Mouse (Mus musculus) myocyte (in vitro differentiated cells): ENCODE measurements around the gene Hacd1. TPM values are rescaled to one million over a fixed set of nuclear protein-coding genes. Genes with fewer than 3 reads are reported as not detected.

Source experiments
- H3K27me3 ChIP-seq: one replicate; pipeline ENCODE4 v1.6.1; 2011; ENCODE audit not compliant: control insufficient read depth, insufficient read depth, insufficient read length
- H3K36me3 ChIP-seq: one replicate; pipeline ENCODE4 v1.6.1; 2011; ENCODE audit not compliant: control insufficient read depth, insufficient read depth
- H3K4me2 ChIP-seq: one replicate; pipeline ENCODE4 v1.6.1; 2011; ENCODE audit warnings: low read depth, control low read depth
- H3K4me3 ChIP-seq: one replicate; pipeline ENCODE4 v1.5.1; 2011; ENCODE audit warnings: mild to moderate bottlenecking, control low read depth, moderate library complexity
- H3K79me2 ChIP-seq: one replicate; pipeline ENCODE4 v1.6.1; 2011; ENCODE audit not compliant: control insufficient read depth, insufficient read depth
- H3ac ChIP-seq: one replicate; pipeline ENCODE4 v1.6.1; 2011; ENCODE audit not compliant: control insufficient read depth, insufficient read length
- CEBPB ChIP-seq: IDR thresholded peaks from 2 replicates; pipeline ENCODE4 v1.6.1; 2011; ENCODE audit warnings: mild to moderate bottlenecking, moderate library complexity; ENCODE audit not compliant: poor library complexity, insufficient read depth, severe bottlenecking
- E2F4 ChIP-seq: IDR thresholded peaks from one replicate; pipeline ENCODE4 v1.6.1; 2011; ENCODE audit warnings: mild to moderate bottlenecking, control low read depth, moderate library complexity; ENCODE audit not compliant: insufficient read depth
- MAX ChIP-seq: IDR thresholded peaks from one replicate; pipeline ENCODE4 v1.6.1; 2011; ENCODE audit warnings: low read depth, mild to moderate bottlenecking, control low read depth
- MYOD1 ChIP-seq, 3 experiments: IDR thresholded peaks; one replicate each; pipeline ENCODE4 v1.6.1; 2011; ENCODE audit warnings: control low read depth in 2 of 3, low read depth in 2 of 3, mild to moderate bottlenecking in 2 of 3, moderate library complexity in 1 of 3; ENCODE audit not compliant: insufficient read length in 2 of 3, control insufficient read depth in 1 of 3
- MYOG ChIP-seq, 3 experiments: IDR thresholded peaks; one replicate each; pipeline ENCODE4 v1.6.1; 2011; ENCODE audit warnings: control low read depth in 2 of 3, low read depth in 2 of 3, mild to moderate bottlenecking in 2 of 3; ENCODE audit not compliant: insufficient read length in 2 of 3, control insufficient read depth in 1 of 3, insufficient read depth in 1 of 3
- POLR2A ChIP-seq: IDR thresholded peaks from one replicate; pipeline ENCODE4 v1.6.1; 2011; ENCODE audit warnings: low read depth, mild to moderate bottlenecking, control low read depth, moderate library complexity; ENCODE audit not compliant: insufficient read length
- POLR2AphosphoS2 ChIP-seq: IDR thresholded peaks from one replicate; pipeline ENCODE4 v1.6.1; 2011; ENCODE audit warnings: low read depth, control low read depth; ENCODE audit not compliant: insufficient read length
- REST ChIP-seq: IDR thresholded peaks from one replicate; pipeline ENCODE4 v1.6.1; 2011; ENCODE audit warnings: mild to moderate bottlenecking, control low read depth, moderate library complexity; ENCODE audit not compliant: insufficient read depth, insufficient read length
- SRF ChIP-seq: IDR thresholded peaks from one replicate; pipeline ENCODE4 v1.6.1; 2011; ENCODE audit warnings: low read depth; ENCODE audit not compliant: control insufficient read depth, insufficient read length
- TCF12 ChIP-seq: IDR thresholded peaks from one replicate; pipeline ENCODE4 v1.6.1; 2011; ENCODE audit warnings: mild to moderate bottlenecking, control low read depth; ENCODE audit not compliant: poor library complexity, insufficient read depth, severe bottlenecking
- TCF3 ChIP-seq: IDR thresholded peaks from one replicate; pipeline ENCODE4 v1.6.1; 2011; ENCODE audit warnings: low read depth, control low read depth; ENCODE audit not compliant: insufficient read length
- USF1 ChIP-seq: IDR thresholded peaks from one replicate; pipeline ENCODE4 v1.6.1; 2011; ENCODE audit warnings: low read depth, mild to moderate bottlenecking, control low read depth, moderate library complexity
- polyA plus RNA-seq: library from polyadenylated mRNA; unstranded; fragments of >200 nt; fragmentation: generic; extraction: Trizol; gene quantifications from one replicate; pipeline ENCODE4 v1.2.1, GENCODE M21; 2012; ENCODE audit warnings: missing spikeins

The Hacd1 gene
- polyA plus RNA-seq, 1 experiment, result 254 TPM

DNA sequence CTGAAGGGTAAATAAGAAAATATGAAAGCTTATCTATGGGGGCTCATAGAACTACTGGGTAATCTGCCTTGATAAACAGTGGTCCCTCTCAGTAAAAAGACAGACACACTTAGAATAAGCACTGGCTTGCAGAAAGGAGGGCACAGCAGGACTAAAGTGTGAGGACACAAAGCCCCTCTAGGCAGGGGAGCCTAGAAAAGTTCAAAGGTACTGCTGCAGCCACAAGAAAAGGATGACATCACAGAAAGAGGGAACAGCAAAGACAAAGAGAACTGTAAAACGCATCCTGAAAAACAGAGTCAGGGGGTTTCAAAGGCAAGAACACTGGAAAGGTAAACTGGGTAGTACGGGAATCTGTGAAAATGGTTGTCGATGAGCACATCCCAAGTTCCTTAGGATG, 2.3 kb downstream of the Hacd1 start:
- Histone ChIP-seq H3K4me2 (peak overlapping the region; percentile 84), H3K79me2 (peaks cover 54% of the 10 kb centered on the region), H3K36me3 (no peaks in the 10 kb centered on the region), H3ac (no peak overlapping the region), H3K27me3 (no peaks in the 10 kb centered on the region), H3K4me3 (peak overlapping the region; percentile 60)
- TF ChIP-seq MYOG (IDR thresholded peaks at IDR 0.05; ENCODE audit: control insufficient read depth in 1 of 3, insufficient read depth in 1 of 3, insufficient read length in 2 of 3, low read depth in 2 of 3) (no peak), MYOD1 (IDR thresholded peaks at IDR 0.05; ENCODE audit: control insufficient read depth in 1 of 3, insufficient read length in 2 of 3, low read depth in 2 of 3) (no peak), TCF12 (no peak), E2F4 (no peak), POLR2A (no peak), REST (no peak), POLR2AphosphoS2 (no peak), CEBPB (no peak), MAX (no peak), TCF3 (no peak), SRF (no peak), USF1 (no peak)

DNA sequence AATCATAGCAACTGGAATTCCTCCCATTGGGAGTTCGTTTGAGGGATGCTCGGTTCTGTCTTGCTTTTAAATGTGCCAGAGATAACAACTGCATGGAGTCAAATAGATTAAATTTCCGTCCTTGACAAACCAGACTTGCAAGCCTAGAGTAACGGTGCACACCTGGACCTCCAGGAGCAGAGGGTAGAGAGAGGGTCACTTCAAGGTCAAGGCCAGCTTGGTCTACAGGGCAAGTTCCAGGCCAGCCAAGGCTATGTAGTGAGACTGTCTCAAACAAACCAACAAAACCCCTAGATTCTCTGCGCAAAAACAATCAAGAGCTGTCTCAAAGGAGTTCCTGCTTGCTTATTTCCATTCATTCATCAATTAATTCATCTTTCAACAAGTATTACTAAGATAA, 7.1 kb downstream of the Hacd1 start:
- H3K4me2 ChIP-seq, result no peak overlapping the region
- H3K4me3 ChIP-seq, result no peak overlapping the region
- no peak overlapping the region for H3ac ChIP-seq
- H3K27me3 ChIP-seq, result no peaks in the 10 kb centered on the region
- no peak for TF ChIP-seq TCF12
- TF ChIP-seq MAX, result no peak
- no peak for TF ChIP-seq MYOG (IDR thresholded peaks at IDR 0.05; ENCODE audit: control insufficient read depth in 1 of 3, insufficient read depth in 1 of 3, insufficient read length in 2 of 3, low read depth in 2 of 3)
- TF ChIP-seq MYOD1 (IDR thresholded peaks at IDR 0.05; ENCODE audit: control insufficient read depth in 1 of 3, insufficient read length in 2 of 3, low read depth in 2 of 3), result no peak
- TF ChIP-seq USF1, result no peak
- TF ChIP-seq REST, result no peak
- no peak for TF ChIP-seq TCF3
- TF ChIP-seq POLR2A, result no peak
- TF ChIP-seq SRF, result no peak
- TF ChIP-seq E2F4, result no peak
- no peak for TF ChIP-seq POLR2AphosphoS2
- no peak for TF ChIP-seq CEBPB
- H3K36me3 ChIP-seq, result no peaks in the 10 kb centered on the region
- peaks cover 85% of the 10 kb centered on the region for H3K79me2 ChIP-seq

DNA sequence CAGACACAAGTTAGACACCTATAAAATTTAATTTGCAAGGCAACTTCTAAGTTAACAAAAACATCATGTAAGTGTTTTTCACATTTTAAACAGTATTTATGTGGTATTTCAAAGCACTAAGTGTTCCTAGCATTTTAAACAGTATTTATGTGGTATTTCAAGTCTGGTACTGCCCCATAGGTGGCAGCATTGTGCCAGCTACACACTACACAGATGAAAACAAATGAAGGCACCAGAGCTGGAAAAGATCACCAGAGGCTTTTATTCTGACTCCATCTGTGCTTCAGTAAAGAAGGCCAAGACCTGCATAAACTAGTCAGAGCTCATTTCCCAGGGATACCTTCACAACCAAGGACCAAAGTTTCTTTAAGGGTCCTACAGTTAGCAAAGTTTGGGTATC, 7.6 kb downstream of the Hacd1 start:
- H3K4me2 ChIP-seq, result no peak overlapping the region
- H3K36me3 ChIP-seq, result no peaks in the 10 kb centered on the region
- H3K79me2 ChIP-seq, result peaks cover 81% of the 10 kb centered on the region
- TF ChIP-seq E2F4 (no peak), USF1 (no peak), MYOG (IDR thresholded peaks at IDR 0.05; ENCODE audit: control insufficient read depth in 1 of 3, insufficient read depth in 1 of 3, insufficient read length in 2 of 3, low read depth in 2 of 3) (no peak), MAX (no peak), MYOD1 (IDR thresholded peaks at IDR 0.05; ENCODE audit: control insufficient read depth in 1 of 3, insufficient read length in 2 of 3, low read depth in 2 of 3) (no peak), POLR2AphosphoS2 (no peak), SRF (no peak), POLR2A (no peak), TCF12 (no peak), REST (no peak), CEBPB (no peak), TCF3 (no peak)
- H3K27me3 ChIP-seq, result no peaks in the 10 kb centered on the region
- H3K4me3 ChIP-seq, result no peak overlapping the region
- H3ac ChIP-seq, result no peak overlapping the region

DNA sequence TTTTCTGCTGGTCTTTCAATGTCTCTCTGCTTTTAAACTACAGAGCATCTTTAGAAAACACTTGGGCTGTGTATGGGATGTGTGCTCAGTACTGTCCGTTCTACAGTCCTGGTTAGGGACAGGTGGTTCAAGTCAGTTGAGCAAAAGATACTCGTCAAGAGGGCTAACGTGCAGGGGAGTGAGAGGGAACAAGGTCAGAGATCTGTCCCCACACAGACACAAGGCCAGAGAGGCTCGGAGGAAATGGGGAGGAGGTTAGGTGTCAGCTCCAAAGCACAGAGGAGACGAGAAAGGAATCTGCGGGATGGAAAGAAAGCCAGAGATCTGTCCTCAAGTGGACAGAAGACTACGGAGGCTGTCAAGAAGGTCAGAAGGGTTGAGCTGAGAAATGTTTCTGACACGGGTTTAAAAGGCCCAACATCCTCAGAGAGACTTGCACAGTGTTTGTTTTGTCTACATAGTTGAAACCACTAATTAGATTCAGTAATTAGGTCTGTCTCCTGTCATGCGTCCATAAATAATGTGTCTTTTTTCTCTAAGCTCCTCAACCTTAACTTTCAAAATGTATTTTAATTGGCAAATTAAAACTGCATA, 12.3 kb downstream of the Hacd1 start:
- TF ChIP-seq MYOG (IDR thresholded peaks at IDR 0.05; ENCODE audit: control insufficient read depth in 1 of 3, insufficient read depth in 1 of 3, insufficient read length in 2 of 3, low read depth in 2 of 3) (no peak), E2F4 (no peak), POLR2A (no peak), TCF12 (no peak), REST (no peak), TCF3 (no peak), MYOD1 (IDR thresholded peaks at IDR 0.05; ENCODE audit: control insufficient read depth in 1 of 3, insufficient read length in 2 of 3, low read depth in 2 of 3) (no peak), CEBPB (no peak), POLR2AphosphoS2 (no peak), SRF (no peak), MAX (no peak), USF1 (no peak)
- no peak overlapping the region for H3K4me2 ChIP-seq
- no peak overlapping the region for H3ac ChIP-seq
- H3K4me3 ChIP-seq, result no peak overlapping the region
- peaks cover 21% of the 10 kb centered on the region for H3K36me3 ChIP-seq
- H3K79me2 ChIP-seq, result peaks cover 42% of the 10 kb centered on the region
- H3K27me3 ChIP-seq, result no peaks in the 10 kb centered on the region

DNA sequence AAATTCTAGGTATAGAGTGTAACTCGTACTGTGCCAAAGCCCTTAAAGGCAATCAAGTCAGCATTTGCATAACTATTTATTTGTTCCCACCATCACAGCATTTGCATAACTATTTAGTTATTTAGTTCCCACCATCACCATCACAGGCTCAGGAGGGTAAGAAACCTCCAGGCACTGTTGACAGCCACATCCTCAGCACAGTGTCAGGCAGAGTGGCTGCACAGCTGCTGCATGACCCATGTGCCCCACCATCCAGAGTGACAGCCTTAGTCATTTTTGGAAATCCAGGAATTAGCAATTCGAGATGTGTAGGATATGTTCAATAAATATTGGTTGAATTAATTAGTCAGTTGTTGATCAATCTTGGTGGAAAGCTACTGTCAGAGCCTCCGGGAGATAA, 12.9 kb downstream of the Hacd1 start:
- peaks cover 24% of the 10 kb centered on the region for H3K36me3 ChIP-seq
- H3ac ChIP-seq, result no peak overlapping the region
- no peaks in the 10 kb centered on the region for H3K27me3 ChIP-seq
- H3K4me2 ChIP-seq, result no peak overlapping the region
- H3K4me3 ChIP-seq, result no peak overlapping the region
- H3K79me2 ChIP-seq, result peaks cover 36% of the 10 kb centered on the region
- TF ChIP-seq POLR2AphosphoS2 (no peak), REST (no peak), POLR2A (no peak), USF1 (no peak), TCF12 (no peak), E2F4 (no peak), MYOG (IDR thresholded peaks at IDR 0.05; ENCODE audit: control insufficient read depth in 1 of 3, insufficient read depth in 1 of 3, insufficient read length in 2 of 3, low read depth in 2 of 3) (no peak), TCF3 (no peak), SRF (no peak), MAX (no peak), MYOD1 (IDR thresholded peaks at IDR 0.05; ENCODE audit: control insufficient read depth in 1 of 3, insufficient read length in 2 of 3, low read depth in 2 of 3) (no peak)
